Mouse (Mus musculus) liver, adult 2 months (tissue): ENCODE data around the gene Depdc5.

ENCODE experiments used
- CTCF ChIP-seq: fragments of 200-500 bp; IDR thresholded peaks from 2 replicates; pipeline ENCODE4 v1.5.1; 2011; ENCODE audit warnings: low read depth, low read length, control low read depth
- POLR2A ChIP-seq: fragments of 200-500 bp; IDR thresholded peaks from 2 replicates; pipeline ENCODE4 v1.6.1; 2011; ENCODE audit warnings: low read length, control low read depth; ENCODE audit not compliant: insufficient read depth; ENCODE audit errors: extremely low read depth

GRCm38 (mm10) chr5:33032036-33032773 lies 168.7 kb downstream of the Depdc5 start:
- TF ChIP-seq POLR2A (no peak), CTCF (no peak)
